Mouse (Mus musculus): ENCODE measurements around the gene Sox9. TPM values are rescaled to one million over a fixed set of nuclear protein-coding genes. Genes with fewer than 3 reads are reported as not detected.

The Sox9 gene
- total RNA-seq (2021) = 1 to 10 TPM; 1.6 to 1.8 TPM
- long read RNA-seq, experiment 1, full-length matches to known transcripts = 3 of 3 reads
- long read RNA-seq, experiment 1, partial matches to known transcripts = 0 of 3 reads
- long read RNA-seq, experiment 1, other reads (novel, unspliced or antisense) = 0 of 3 reads
- long read RNA-seq, experiment 2 = 0 reads

DNA sequence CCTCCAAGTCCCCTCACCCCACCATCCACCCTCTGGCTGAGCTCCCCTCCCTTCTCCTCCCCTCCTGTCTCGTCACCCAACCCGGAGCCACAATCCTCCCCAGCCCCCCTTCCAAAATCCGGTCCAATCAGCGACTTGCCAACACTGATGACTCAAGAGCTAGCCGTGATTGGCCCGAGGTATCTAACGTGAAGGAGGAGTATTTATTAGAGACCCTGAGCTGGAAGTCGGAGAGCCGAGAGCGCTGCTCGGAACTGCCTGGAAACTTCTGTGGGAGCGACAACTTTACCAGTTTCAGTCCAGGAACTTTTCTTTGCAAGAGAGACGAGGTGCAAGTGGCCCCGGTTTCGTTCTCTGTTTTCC lies at the start of gene Sox9:
Gene Sox9, plus strand, starts transcription at position 231 of the 363 bp plus-strand sequence.
- DNase-seq (ENCODE audit: low spot score in 2 of 2) = peak; percentile 71 to 80

DNA sequence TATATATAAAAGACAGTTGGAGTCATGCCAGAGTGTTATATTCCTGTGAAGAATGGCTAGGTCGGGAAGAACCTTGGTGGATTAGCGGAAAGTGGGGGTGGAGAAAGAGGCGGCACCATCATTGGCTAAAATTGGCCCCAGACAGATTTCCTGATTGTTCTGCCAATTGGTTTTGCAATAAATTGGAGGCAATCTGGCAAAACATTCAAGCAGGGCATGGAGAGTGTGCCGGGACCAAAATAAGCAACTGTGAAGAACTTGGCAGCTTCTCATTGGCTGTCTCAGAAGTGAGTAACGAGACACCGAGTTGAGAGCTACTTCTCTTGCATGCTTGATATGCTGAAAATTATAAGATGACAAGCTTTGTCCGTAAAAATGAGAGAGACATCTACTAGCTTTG lies 49.6 kb upstream of the Sox9 start:
- DNase-seq (ENCODE audit: low spot score in 2 of 2) = no peak

DNA sequence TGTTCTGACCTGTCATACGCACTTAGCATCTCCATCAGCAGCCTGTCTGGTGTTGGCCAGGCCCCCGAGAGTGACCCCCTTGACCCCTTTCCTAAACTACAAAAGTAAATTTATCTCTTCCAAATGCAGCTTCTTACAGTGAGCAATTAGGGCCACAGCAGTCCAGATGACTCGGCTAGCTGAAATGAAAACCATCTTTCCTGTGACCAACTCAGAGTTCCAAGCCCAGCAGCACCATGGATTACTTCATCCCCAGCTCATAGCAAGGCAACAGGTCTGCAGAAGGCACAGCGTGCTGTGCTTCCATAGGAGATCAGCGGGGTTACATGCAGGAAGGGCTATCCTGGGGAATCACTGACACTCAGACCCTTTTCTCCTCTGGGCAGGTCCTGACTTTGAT lies 45.0 kb upstream of the Sox9 start:
- DNase-seq (ENCODE audit: low spot score in 2 of 2) = no peak

DNA sequence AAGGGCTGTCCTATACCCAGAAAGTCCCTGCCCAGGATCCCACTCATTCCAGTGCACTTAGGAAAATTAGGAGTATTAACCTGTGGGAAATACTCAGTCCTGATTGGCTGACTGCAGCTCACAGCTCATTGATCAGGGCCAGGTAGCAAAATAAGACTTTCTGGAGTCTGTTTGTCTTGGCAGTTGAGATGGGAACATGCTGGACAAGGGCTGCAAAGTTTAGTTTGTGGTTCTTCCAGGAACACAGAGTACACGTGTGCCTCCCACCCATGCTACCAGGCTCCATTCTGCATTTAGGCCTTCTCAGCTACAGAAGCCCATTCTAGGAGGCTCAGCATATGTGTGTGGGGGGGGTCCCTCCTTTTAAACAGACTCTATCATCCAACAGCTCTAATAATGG lies 42.3 kb upstream of the Sox9 start:
- no peak for DNase-seq (ENCODE audit: low spot score in 2 of 2)

DNA sequence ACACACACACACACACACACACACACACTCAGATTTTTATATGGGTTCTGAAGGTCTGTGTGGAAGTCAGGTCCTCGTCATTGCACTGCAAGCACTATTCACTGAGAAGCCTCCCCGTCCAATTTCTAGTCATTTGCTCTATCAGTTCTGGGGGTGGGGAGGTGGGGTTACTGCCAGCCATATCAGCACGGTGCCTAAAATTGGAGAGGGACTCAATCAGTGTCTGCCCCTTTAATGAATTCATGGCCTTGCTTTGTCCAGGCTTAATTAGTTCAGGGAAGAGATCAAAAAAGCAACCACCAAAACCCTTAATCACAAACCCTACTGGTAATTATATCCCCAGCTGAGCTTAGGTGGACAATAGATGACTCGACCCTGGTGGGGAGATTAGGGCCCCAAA lies 25.5 kb upstream of the Sox9 start:
- DNase-seq (ENCODE audit: low spot score in 2 of 2) = no peak

DNA sequence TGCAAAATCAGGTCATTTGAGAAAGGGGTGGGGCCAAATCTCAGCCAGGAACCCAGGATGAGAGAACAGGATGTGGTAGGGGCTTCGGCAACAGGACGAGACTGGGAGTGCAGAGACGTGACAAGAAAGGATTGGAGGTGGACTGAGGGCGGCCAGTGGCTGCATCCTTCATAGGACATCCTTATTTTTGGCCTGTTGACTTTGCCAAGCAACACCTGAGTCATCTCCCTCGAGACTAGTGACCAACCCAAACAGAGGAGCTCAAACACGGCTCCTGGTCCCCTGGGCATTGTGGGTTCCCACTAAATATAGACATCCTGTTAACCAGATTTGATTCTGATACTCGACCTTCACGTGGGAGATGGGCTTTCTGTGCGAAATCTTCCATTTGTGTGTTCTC lies 24.0 kb upstream of the Sox9 start:
- DNase-seq (ENCODE audit: low spot score in 2 of 2) = no peak

DNA sequence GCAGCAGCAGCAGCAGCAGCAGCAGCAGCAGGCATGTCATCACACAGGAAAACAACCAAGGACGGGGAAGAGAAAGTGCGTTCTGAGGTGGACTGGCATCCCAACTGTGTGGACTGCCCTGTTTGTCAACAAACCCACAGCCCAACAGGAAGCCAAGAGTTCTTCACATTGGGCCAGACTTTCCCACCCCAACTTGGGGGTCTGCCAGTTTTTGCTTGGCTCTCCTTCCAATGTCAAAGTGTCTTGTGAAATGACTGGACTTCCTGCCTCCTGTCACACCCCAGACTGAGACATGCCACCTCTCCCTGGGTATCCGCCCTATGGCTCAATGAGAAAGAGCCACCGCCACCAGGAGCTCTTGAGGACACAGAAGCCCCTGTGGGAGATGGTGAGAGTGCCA lies 15.1 kb upstream of the Sox9 start:
- no peak for DNase-seq (ENCODE audit: low spot score in 2 of 2)

DNA sequence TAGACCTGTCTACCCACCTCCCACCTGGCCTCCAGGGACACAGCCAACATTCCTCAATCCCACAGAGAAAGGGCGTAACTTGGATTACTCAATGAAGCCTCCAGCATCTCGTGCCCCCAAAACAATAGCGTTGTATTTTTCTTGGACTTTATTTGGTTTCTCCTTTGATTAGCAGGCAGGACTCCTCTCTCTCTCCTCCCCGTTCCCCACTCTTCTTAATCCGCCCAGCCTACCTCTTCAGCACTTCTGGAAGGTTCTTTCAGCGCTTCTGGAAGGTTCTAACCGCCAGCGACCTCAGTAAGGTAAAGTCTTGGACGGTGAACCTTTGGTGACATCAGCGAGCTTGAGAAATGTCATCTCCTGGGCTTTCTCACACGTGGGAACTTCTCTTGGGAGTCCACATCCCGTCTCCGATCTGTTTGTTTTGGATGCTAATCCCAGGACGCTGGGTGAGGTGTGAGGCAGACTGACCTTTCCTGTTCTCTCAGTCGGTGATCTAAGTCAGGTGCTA lies 14.4 kb upstream of the Sox9 start:
- DNase-seq (ENCODE audit: low spot score in 2 of 2) = no peak

DNA sequence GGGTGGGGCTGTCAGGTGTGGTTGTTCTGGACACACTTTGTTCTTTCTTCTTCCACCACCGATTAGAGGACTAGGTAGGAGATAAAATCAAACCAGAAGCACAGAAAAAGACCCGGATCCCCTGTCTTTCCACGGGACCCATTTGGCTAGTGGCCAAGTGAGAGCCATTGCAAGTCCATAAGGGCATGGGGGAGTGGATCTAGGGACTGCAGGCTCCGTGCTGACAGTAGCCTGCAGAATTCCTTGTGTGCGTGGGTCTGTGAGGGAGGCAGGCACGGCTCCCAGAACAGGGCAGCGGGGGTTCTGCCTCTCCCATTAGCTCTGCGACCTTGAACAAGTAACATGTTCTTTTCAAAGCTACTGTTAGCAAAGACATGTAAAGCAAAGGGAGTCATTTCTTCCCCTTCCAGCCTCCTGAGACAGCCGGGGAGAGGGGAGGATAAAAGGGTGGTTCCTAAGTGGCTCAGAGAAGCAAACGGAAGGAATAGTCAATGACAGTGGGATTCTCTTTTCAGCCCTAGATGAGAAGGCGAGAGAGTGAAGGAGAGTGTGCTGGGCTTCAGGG lies 9.2 kb upstream of the Sox9 start:
- DNase-seq (ENCODE audit: low spot score in 2 of 2) = no peak

DNA sequence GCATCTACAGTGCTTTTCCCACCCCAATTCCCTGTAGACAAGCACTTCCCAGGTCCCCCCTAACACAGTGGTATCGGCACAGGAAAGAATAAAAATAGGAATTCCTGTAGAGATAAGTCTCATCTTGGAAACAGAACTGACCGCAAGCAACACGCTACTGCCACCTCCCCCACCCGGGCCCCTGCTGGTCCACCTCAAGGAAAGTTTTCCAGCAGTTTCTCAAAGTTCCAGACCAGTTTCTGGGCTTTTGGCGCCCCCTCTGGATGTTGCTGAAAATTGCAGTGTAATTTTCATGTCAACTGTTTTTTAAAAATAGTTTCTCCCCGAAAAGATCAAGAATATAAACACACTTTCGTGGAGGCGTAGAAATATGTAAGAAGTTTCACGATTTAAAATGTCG lies 2.3 kb upstream of the Sox9 start:
- peak; percentile 26 to 32 for DNase-seq (ENCODE audit: low spot score in 2 of 2)

DNA sequence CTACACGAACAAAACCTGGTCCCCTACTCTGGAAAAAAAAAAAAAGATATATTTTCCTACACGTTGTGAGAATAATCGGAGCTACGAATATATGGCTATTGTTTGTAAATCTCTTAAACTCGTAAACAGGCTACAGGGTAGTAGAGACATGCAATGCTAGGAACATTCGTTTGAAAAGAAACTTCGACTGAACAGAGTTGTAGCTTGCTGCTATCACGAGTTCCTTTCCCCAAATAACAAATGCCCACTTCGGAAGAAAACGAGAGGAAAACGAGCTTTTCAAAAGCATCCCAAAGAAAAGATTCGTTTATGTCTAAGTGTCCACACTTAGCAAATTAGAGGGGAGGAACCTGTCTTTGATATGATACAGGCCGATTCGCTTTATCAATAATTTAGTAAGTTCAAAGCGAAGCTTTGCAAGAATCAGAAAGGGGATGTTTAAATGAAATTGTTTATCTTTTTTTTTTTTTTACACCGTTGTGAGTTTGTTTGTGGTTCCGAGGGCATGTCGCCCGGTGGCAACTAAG lies 1.6 kb upstream of the Sox9 start:
- DNase-seq (ENCODE audit: low spot score in 2 of 2) = no peak

DNA sequence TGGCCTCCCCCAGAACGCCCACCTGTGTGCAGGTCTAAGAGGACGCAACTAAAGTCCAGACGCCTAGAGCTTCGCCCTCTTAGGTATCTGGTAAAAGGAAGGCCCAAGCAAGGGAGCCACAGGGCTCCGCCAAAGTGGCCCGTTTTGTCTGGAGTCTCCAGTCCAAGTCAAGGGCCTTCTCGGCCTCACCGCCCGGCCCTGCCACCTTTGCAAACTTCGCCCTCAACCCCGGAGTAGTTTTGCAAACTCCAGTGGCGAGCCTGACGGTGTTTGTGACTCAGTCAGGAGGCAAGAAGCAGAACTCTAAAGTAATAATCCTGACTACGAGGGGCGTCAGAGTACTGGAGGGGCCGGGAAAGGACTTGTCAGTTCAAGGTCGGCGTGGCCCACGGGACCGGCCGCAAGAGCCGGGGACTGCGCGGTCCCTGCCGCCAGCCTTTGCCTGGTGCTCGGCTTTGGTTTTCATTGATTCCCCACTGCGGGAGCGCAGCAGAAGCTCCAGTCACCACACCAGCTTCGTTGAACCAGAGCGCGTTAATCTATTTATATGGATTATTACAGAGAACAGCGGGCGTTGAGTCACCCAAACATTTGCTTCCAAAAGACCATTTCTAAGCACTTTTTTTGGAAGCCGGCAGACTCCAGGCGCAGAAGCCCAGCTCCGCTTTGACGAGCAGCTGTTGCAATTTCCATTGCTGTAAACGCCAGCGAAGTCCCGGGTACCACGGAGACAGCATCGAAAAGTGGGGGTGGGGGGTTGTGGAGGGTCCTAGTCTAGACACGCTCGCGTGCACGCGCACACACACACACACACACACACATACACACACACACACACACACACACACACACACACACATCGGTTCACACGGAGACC lies 751 bp upstream of the Sox9 start:
- DNase-seq (ENCODE audit: low spot score in 2 of 2) = peak; percentile 29 to 32

DNA sequence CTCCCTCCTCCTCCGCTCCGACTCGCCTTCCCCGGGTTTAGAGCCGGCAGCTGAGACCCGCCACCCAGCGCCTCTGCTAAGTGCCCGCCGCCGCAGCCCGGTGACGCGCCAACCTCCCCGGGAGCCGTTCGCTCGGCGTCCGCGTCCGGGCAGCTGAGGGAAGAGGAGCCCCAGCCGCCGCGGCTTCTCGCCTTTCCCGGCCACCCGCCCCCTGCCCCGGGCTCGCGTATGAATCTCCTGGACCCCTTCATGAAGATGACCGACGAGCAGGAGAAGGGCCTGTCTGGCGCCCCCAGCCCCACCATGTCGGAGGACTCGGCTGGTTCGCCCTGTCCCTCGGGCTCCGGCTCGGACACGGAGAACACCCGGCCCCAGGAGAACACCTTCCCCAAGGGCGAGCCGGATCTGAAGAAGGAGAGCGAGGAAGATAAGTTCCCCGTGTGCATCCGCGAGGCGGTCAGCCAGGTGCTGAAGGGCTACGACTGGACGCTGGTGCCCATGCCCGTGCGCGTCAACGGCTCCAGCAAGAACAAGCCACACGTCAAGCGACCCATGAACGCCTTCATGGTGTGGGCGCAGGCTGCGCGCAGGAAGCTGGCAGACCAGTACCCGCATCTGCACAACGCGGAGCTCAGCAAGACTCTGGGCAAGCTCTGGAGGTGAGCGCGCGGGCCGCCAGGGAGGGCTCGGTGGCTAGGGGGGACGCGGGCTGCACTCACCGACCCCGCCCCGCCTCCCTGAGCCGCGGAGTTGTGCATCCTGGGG lies 515 bp downstream of the Sox9 start:
- DNase-seq (ENCODE audit: low spot score in 2 of 2) = peak in 1 of 2 experiments; percentile 31

DNA sequence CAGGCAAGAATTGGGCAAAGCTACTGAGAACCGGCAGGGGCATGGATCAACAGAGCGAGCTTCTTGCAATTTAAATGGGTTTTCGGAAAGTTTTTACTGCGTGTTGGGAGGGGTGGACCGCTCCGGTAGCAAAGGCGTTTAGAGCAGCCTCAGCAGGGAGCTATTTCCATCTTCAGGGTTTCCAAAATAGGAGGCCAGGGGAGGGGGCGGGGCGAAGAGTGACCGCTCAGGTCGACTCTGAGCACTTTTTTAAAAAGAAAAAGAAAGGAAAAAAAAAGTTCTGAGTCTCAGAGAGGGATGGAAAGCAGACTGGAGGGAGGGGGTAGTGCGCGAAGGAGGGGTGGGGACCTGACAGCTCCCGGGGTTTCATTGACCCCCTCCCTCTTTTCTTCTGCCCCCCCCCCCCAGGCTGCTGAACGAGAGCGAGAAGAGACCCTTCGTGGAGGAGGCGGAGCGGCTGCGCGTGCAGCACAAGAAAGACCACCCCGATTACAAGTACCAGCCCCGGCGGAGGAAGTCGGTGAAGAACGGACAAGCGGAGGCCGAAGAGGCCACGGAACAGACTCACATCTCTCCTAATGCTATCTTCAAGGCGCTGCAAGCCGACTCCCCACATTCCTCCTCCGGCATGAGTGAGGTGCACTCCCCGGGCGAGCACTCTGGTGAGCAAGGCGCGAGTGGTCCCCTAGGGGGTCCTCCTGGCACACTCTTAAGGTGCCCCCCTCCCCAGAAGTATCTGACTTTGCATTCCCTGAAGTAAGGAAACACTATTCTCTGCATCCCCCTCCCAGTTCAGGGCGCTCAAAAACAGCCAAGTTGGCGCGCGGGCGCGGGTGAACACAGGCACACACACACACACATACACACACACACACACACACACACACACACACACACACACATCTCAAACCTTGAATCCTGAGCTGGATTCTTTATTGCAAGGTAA lies 1.6 kb downstream of the Sox9 start:
- DNase-seq (ENCODE audit: low spot score in 2 of 2) = no peak

DNA sequence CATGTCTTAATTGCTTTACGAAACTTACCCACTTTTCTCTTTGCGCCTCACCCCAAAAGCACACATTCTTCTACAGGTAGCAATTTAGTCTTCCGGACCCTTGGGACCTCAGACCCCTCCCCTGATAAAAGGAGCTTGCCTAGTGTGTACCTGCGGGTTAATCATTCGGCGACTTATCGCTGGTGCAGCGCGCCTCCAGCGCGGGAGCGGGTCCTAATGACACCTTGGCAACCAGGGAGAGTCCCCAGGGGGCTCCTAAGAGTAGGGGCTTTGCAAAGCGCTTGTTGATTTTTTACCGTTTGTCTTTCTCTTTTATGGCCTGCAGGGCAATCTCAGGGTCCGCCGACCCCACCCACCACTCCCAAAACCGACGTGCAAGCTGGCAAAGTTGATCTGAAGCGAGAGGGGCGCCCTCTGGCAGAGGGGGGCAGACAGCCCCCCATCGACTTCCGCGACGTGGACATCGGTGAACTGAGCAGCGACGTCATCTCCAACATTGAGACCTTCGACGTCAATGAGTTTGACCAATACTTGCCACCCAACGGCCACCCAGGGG lies 2.4 kb downstream of the Sox9 start:
- DNase-seq (ENCODE audit: low spot score in 2 of 2) = no peak

DNA sequence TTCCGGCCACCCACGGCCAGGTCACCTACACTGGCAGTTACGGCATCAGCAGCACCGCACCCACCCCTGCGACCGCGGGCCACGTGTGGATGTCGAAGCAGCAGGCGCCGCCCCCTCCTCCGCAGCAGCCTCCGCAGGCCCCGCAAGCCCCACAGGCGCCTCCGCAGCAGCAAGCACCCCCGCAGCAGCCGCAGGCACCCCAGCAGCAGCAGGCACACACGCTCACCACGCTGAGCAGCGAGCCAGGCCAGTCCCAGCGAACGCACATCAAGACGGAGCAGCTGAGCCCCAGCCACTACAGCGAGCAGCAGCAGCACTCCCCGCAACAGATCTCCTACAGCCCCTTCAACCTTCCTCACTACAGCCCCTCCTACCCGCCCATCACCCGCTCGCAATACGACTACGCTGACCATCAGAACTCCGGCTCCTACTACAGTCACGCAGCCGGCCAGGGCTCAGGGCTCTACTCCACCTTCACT lies 2.9 kb downstream of the Sox9 start:
- DNase-seq (ENCODE audit: low spot score in 2 of 2) = no peak

DNA sequence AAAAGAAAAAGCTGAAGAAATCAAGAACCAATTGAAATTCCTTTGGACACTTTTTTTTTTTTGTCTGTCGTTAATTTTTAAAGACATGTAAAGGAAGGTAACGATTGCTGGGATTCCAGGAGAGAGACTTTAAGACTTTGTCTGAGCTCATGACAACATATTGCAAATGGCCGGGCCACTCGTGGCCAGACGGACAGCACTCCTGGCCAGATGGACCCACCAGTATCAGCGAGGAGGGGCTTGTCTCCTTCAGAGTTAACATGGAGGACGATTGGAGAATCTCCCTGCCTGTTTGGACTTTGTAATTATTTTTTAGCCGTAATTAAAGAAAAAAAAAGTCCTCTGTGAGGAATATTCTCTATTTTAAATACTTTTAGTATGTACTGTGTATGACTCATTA lies 3.6 kb downstream of the Sox9 start:
- DNase-seq (ENCODE audit: low spot score in 2 of 2) = no peak

DNA sequence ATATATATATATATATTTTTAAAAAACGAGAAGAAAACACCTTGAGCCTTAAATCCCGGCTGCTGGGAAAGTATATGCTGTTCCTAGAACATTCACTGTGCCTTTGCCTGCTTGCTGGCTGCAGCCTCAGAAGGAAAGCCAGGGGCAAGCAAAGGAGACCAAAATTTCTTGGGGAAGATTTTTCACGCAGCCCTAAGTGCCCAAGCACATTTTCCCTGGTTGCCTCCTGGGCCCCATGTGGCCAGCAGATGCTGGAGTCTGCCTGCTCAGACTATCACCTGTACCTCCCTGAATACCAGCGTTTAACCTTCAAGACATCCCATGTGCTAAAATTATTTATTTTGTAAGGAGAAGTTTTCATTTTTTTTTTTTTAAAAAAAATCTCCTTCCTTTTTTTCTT lies 4.4 kb downstream of the Sox9 start:
- no peak for DNase-seq (ENCODE audit: low spot score in 2 of 2)

DNA sequence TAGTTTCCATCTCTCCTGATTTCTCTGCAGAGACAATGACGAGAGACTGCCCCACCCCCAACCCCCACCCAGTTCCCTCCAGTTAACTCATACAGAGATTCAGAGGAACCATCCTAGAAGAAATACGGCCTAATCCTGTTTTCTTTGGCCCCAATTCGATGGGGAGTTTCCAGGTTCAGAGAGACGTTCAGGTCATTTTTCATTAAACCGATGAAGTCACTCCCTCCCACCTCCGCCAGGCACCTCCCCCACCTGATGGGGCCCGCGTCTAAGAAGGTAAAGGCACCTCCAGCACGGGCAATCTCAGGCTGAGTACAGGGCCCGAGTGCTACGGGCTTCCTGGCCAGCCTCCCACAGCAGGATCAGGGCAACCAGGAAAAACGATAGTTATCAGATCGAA lies 6.3 kb downstream of the Sox9 start:
- no peak for DNase-seq (ENCODE audit: low spot score in 2 of 2)

DNA sequence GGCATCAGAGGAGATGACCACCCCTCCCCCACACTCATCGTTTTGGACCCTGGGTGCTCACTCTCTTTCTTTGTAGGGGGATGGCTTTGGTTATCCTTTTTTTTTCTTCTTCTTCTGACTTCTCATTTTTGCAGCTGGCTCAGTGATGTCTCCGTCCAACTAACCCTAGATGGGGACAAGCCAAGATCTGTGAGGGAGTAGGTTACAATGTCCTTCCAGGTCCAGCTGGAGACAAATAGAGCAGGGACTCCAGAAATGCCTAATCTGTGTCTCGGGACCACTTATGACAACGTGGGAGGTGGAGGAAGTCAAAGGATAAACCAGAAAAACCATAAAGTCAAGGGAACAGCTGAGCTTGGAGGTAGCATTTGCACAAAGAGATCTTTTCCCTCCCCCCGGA lies 14.4 kb downstream of the Sox9 start:
- no peak for DNase-seq (ENCODE audit: low spot score in 2 of 2)
